Mouse (Mus musculus) heart, adult 2 months (tissue): ENCODE measurements at regions not wholly inside any gene's neighbourhood (a gene's known extent, or its start where the extent isn't known, plus 50 kb on each side); places are given as distances from the start of the nearest gene placed in this dataset.

Experiments
- CTCF ChIP-seq: fragments of 200-600 bp; IDR thresholded peaks from 2 replicates; pipeline ENCODE4 v1.8.1; 2022; ENCODE audit warnings: antibody characterized with exemption, mild to moderate bottlenecking, moderate library complexity
- EP300 ChIP-seq: fragments of 200-500 bp; IDR thresholded peaks from 2 replicates; pipeline ENCODE4 v1.6.1; 2011; ENCODE audit warnings: low read depth, low read length, control low read depth; ENCODE audit not compliant: insufficient read depth

- TF ChIP-seq CTCF, result peak; percentile 38
- no peak for TF ChIP-seq EP300
Measured at GRCm38 (mm10) chr4:55824047-55824760, 291.9 kb upstream of the Klf4 start.
